Mouse (Mus musculus): ENCODE measurements around the gene Metap2. TPM values are rescaled to one million over a fixed set of nuclear protein-coding genes. Genes with fewer than 3 reads are reported as not detected.
A peak's percentile ranks its signal among the peaks of the same experiment; 100 is the strongest.
"Not testable (repeated sequence)": the region's sequence is repeated elsewhere in the genome, so short reads cannot be mapped to it uniquely, and the experiment has no call there.

The Metap2 gene
- polyA plus RNA-seq, 1 experiment from 2014 or later, result 137 TPM

- Histone ChIP-seq H3K36me3 (ENCODE audit: insufficient read depth, low read length) (peaks cover 5% of the 10 kb centered on the region; the same call in 1 of the 2 replicates), H3K27ac (ENCODE audit: low read length) (no peak overlapping the region), H3K27me3 (replicated peaks; ENCODE audit: insufficient read depth, low read length) (no peaks in the 10 kb centered on the region), H3K9ac (replicated peaks; ENCODE audit: low read depth) (no peak overlapping the region), H3K4me2 (replicated peaks; ENCODE audit: low read depth, low read length) (no peak overlapping the region), H3K9me3 (ENCODE audit: low read length) (no peaks in the 10 kb centered on the region), H3K4me3 (ENCODE audit: low read depth, low read length) (no peak overlapping the region), H3K4me1 (ENCODE audit: insufficient read depth, low read depth, low read length) (no peaks in the 10 kb centered on the region)
- no peak for ATAC-seq
- TF ChIP-seq EP300 (IDR thresholded peaks at IDR 0.05) (no peak), CTCF (IDR thresholded peaks at IDR 0.05) (no peak)
- 85% methylated on average over 9 of the region's 9 CpGs for WGBS
- DNase-seq (ENCODE audit: low spot score), result no peak
Observed at GRCm38 (mm10) chr10:93855126-93855525, 41.8 kb downstream of the Metap2 start.

- Histone ChIP-seq H3K9me3 (ENCODE audit: low read length) (no peaks in the 10 kb centered on the region), H3K4me2 (replicated peaks; ENCODE audit: low read depth, low read length) (no peak overlapping the region), H3K4me1 (ENCODE audit: insufficient read depth, low read depth, low read length) (no peaks in the 10 kb centered on the region), H3K36me3 (ENCODE audit: insufficient read depth, low read length) (no peaks in the 10 kb centered on the region), H3K9ac (replicated peaks; ENCODE audit: low read depth) (no peak overlapping the region), H3K27ac (ENCODE audit: low read length) (no peak overlapping the region), H3K4me3 (ENCODE audit: low read depth, low read length) (no peak overlapping the region), H3K27me3 (replicated peaks; ENCODE audit: insufficient read depth, low read length) (no peaks in the 10 kb centered on the region)
- ATAC-seq, result no peak
- DNase-seq (ENCODE audit: low spot score), result no peak
- TF ChIP-seq CTCF (IDR thresholded peaks at IDR 0.05), result no peak
- TF ChIP-seq EP300 (IDR thresholded peaks at IDR 0.05), result no peak
- 95% methylated on average over 13 of the region's 13 CpGs for WGBS
Observed at GRCm38 (mm10) chr10:93846706-93847105, 50.2 kb downstream of the Metap2 start.

- H3K9me3 ChIP-seq (ENCODE audit: low read length); H3K36me3 ChIP-seq (ENCODE audit: insufficient read depth, low read length); H3K27ac ChIP-seq (ENCODE audit: low read length); DNase-seq (ENCODE audit: low spot score); H3K4me2 ChIP-seq (replicated peaks; ENCODE audit: low read depth, low read length); H3K4me1 ChIP-seq (ENCODE audit: insufficient read depth, low read depth, low read length); H3K9ac ChIP-seq (replicated peaks; ENCODE audit: low read depth); ATAC-seq; H3K4me3 ChIP-seq (ENCODE audit: low read depth, low read length): not testable (repeated sequence)
- WGBS, result 85% methylated on average over 7 of the region's 7 CpGs
- H3K27me3 ChIP-seq (replicated peaks; ENCODE audit: insufficient read depth, low read length), result peaks cover 39% of the 10 kb centered on the region
Observed at GRCm38 (mm10) chr10:93835115-93835514, 61.8 kb downstream of the Metap2 start.

- H3K9ac ChIP-seq (replicated peaks; ENCODE audit: low read depth), result no peak overlapping the region
Observed at GRCm38 (mm10) chr10:93834394-93834745, 62.5 kb downstream of the Metap2 start.

DNA sequence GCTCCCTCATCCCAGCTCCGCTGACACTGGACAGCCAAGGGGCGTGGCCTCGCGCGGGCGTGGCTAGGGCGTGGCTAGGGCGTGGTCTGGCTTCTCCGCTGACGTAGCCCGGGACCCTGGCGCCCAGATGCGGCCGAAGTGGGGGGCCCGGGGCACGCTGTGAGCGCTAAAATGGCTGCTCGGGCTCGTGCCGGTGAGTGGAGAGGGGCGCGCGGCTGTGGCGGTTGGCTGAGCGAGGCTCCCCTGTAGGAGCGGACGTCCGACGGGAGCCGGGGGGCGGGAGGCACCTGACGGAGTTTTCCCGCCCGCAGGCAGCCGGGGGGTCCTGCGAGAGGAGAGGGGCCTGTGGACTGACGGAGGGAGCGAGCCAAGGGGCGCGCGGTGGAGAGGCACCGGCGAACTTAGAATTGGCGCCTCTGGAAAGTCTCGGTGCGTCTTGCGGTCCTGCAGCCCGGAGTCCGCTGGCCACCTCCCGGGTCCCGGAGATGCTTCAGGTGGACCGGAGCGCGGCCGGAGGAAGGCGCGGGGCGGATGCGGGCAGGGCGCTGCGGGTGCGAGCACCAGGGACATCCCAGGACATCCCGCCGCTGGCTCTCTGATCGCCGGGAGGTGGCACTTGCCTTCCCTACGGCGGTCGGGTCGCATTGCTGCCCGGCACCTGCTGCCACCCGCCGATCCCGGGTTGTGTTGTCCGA, 63.0 kb downstream of the Metap2 start:
- no peak overlapping the region for H3K27ac ChIP-seq (ENCODE audit: low read length)
- DNase-seq (ENCODE audit: low spot score) (peak; percentile 24), ATAC-seq (peak; percentile 85)
- H3K4me3 ChIP-seq (ENCODE audit: low read depth, low read length), result peak overlapping the region; percentile 56
- no peak overlapping the region for H3K9ac ChIP-seq (replicated peaks; ENCODE audit: low read depth)
- H3K9me3 ChIP-seq (ENCODE audit: low read length), result no peaks in the 10 kb centered on the region
- H3K4me2 ChIP-seq (replicated peaks; ENCODE audit: low read depth, low read length), result peak overlapping the region; percentile 94
- WGBS, result 2% methylated on average over 53 of the region's 75 CpGs
- TF ChIP-seq CTCF (IDR thresholded peaks at IDR 0.05) (0 out of 2 replicates have a peak, but pooled peaks have one; percentile 19), EP300 (IDR thresholded peaks at IDR 0.05) (no peak)
- H3K36me3 ChIP-seq (ENCODE audit: insufficient read depth, low read length), result no peaks in the 10 kb centered on the region
- H3K27me3 ChIP-seq (replicated peaks; ENCODE audit: insufficient read depth, low read length), result peaks cover 39% of the 10 kb centered on the region
- H3K4me1 ChIP-seq (ENCODE audit: insufficient read depth, low read depth, low read length), result peaks cover 9% of the 10 kb centered on the region

More at GRCm38 (mm10) chr10:93834394-93834745, 62.5 kb downstream of the Metap2 start:
- TF ChIP-seq CTCF (IDR thresholded peaks at IDR 0.05) (no peak), EP300 (IDR thresholded peaks at IDR 0.05) (no peak)
- peaks cover 39% of the 10 kb centered on the region for H3K27me3 ChIP-seq (replicated peaks; ENCODE audit: insufficient read depth, low read length)
- DNase-seq (ENCODE audit: low spot score), result no peak
- 5% methylated on average over 13 of the region's 13 CpGs for WGBS
- H3K36me3 ChIP-seq (ENCODE audit: insufficient read depth, low read length), result no peaks in the 10 kb centered on the region
- no peak overlapping the region for H3K27ac ChIP-seq (ENCODE audit: low read length)
- no peak for ATAC-seq
- H3K4me1 ChIP-seq (ENCODE audit: insufficient read depth, low read depth, low read length), result peaks cover 9% of the 10 kb centered on the region
- peak overlapping the region; percentile 94 for H3K4me2 ChIP-seq (replicated peaks; ENCODE audit: low read depth, low read length)
- H3K9me3 ChIP-seq (ENCODE audit: low read length), result no peaks in the 10 kb centered on the region
- H3K4me3 ChIP-seq (ENCODE audit: low read depth, low read length), result peak overlapping the region; percentile 56

- peak overlapping the region; percentile 56 for H3K4me3 ChIP-seq (ENCODE audit: low read depth, low read length)
- TF ChIP-seq CTCF (IDR thresholded peaks at IDR 0.05) (no peak), EP300 (IDR thresholded peaks at IDR 0.05) (no peak)
- no peak for DNase-seq (ENCODE audit: low spot score)
- H3K27ac ChIP-seq (ENCODE audit: low read length), result no peak overlapping the region
- WGBS, result 2% methylated on average over 16 of the region's 16 CpGs
- H3K4me1 ChIP-seq (ENCODE audit: insufficient read depth, low read depth, low read length), result peaks cover 9% of the 10 kb centered on the region
- H3K9ac ChIP-seq (replicated peaks; ENCODE audit: low read depth), result no peak overlapping the region
- no peaks in the 10 kb centered on the region for H3K9me3 ChIP-seq (ENCODE audit: low read length)
- ATAC-seq, result no peak
- peak overlapping the region; percentile 94 for H3K4me2 ChIP-seq (replicated peaks; ENCODE audit: low read depth, low read length)
- H3K36me3 ChIP-seq (ENCODE audit: insufficient read depth, low read length), result no peaks in the 10 kb centered on the region
- H3K27me3 ChIP-seq (replicated peaks; ENCODE audit: insufficient read depth, low read length), result peaks cover 39% of the 10 kb centered on the region
Observed at GRCm38 (mm10) chr10:93833370-93833698, 63.6 kb downstream of the Metap2 start.
